Mouse (Mus musculus) limb, embryonic 15.5 days (tissue): ENCODE measurements around the gene Birc5. TPM values are rescaled to one million over a fixed set of nuclear protein-coding genes. Genes with fewer than 3 reads are reported as not detected.
A peak's percentile ranks its signal among the peaks of the same experiment; 100 is the strongest.

Experiments used
- ATAC-seq: fragments of 200-750 bp; cut with Nextera tagmentation; 2 replicates; pipeline ENCODE4 v1.8.0; 2017; ENCODE audit warnings: low read depth, moderate TSS enrichment; ENCODE audit not compliant: insufficient number of reproducible peaks, low FRiP score, low TSS enrichment
- H3K27ac ChIP-seq: fragments of 300-500 bp; sonication (generic); 2 replicates; pipeline ENCODE4 v1.5.1; 2015; ENCODE audit warnings: moderate library complexity, mild to moderate bottlenecking, inconsistent platforms
- H3K27me3 ChIP-seq: fragments of 300-500 bp; sonication (generic); 2 replicates; pipeline ENCODE4 v1.6.1; 2015; ENCODE audit warnings: inconsistent platforms
- H3K36me3 ChIP-seq: fragments of 300-500 bp; sonication (generic); 2 replicates; pipeline ENCODE4 v1.6.1; 2015; ENCODE audit warnings: inconsistent platforms
- H3K4me1 ChIP-seq: fragments of 300-500 bp; sonication (generic); 2 replicates; pipeline ENCODE4 v1.6.1; 2015; ENCODE audit warnings: inconsistent platforms
- H3K4me2 ChIP-seq: fragments of 300-500 bp; sonication (generic); 2 replicates; pipeline ENCODE4 v1.6.1; 2015; ENCODE audit warnings: mild to moderate bottlenecking, inconsistent platforms
- H3K4me3 ChIP-seq: fragments of 300-500 bp; sonication (generic); 2 replicates; pipeline ENCODE4 v1.5.1; 2015; ENCODE audit warnings: mild to moderate bottlenecking, inconsistent platforms
- H3K9ac ChIP-seq: fragments of 300-500 bp; sonication (generic); 2 replicates; pipeline ENCODE4 v1.6.1; 2015; ENCODE audit warnings: inconsistent platforms
- H3K9me3 ChIP-seq: fragments of 300-500 bp; sonication (generic); 2 replicates; pipeline ENCODE4 v1.6.1; 2016; ENCODE audit warnings: inconsistent platforms
- whole genome bisulfite sequencing: fragments of 180-500 bp; shearing (Covaris S2); methylation state at CpG from one replicate; pipeline ENCODE4 v1.1.7; 2015; 5-methylcytosine and 5-hydroxymethylcytosine counted together
- polyA plus RNA-seq: library from polyadenylated mRNA; unstranded; fragments of >200 nt; fragmentation: Nextera tagmentation; extraction: Ambion mirVana; gene quantifications from 2 replicates; pipeline ENCODE4 v1.2.1, GENCODE M21; 2015

Gene Birc5
- polyA plus RNA-seq, 1 experiment from 2014 or later = 254 TPM

- no peak overlapping the region for H3K9ac ChIP-seq
- H3K9me3 ChIP-seq = no peaks in the 10 kb centered on the region
- WGBS = 86% methylated on average over 9 of the region's 9 CpGs
- H3K27ac ChIP-seq = no peak overlapping the region
- H3K4me1 ChIP-seq = peaks cover 45% of the 10 kb centered on the region
- H3K27me3 ChIP-seq = no peaks in the 10 kb centered on the region
- no peak for ATAC-seq
- H3K4me2 ChIP-seq = no peak overlapping the region
- H3K4me3 ChIP-seq = no peak overlapping the region
- H3K36me3 ChIP-seq = no peaks in the 10 kb centered on the region
Measured at GRCm38 (mm10) chr11:117880336-117880976, 31.4 kb downstream of the Birc5 start.

GRCm38 (mm10) chr11:117880977-117881358 lies 31.9 kb downstream of the Birc5 start:
- Histone ChIP-seq H3K27ac (no peak overlapping the region), H3K4me1 (peaks cover 45% of the 10 kb centered on the region), H3K4me2 (no peak overlapping the region), H3K9me3 (no peaks in the 10 kb centered on the region), H3K27me3 (no peaks in the 10 kb centered on the region), H3K36me3 (no peaks in the 10 kb centered on the region), H3K4me3 (no peak overlapping the region), H3K9ac (no peak overlapping the region)
- 77% methylated on average over 6 of the region's 6 CpGs for WGBS
- ATAC-seq = no peak

DNA sequence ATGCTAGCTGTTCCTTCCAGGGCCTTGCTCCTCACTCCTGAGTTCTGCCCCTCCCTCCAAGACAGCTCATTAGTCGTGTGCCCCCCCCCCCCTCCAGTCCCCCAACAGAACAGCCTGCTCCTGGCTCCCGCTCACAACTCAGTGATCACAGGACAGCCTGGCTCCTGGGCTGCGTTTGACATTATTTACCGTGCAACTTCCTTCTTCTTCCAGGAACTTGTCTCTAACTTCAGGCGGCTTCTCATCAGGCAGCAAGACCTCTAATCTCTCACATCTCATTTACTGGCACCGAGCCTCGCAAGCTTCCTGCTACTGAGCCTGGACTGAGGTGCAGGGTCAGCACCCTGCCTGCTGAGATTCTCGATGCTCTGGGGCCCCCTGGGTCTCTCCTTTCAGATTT lies 32.7 kb downstream of the Birc5 start:
- Histone ChIP-seq H3K4me3 (no peak overlapping the region), H3K4me1 (peaks cover 49% of the 10 kb centered on the region), H3K27ac (peak overlapping the region; percentile 61; the same call in 1 of the 2 replicates), H3K36me3 (no peaks in the 10 kb centered on the region), H3K4me2 (no peak overlapping the region), H3K27me3 (no peaks in the 10 kb centered on the region), H3K9me3 (no peaks in the 10 kb centered on the region), H3K9ac (no peak overlapping the region)
- ATAC-seq = no peak
- WGBS = 20% methylated on average over 8 of the region's 8 CpGs

GRCm38 (mm10) chr11:117882208-117882607 lies 33.2 kb downstream of the Birc5 start:
- H3K4me2 ChIP-seq = no peak overlapping the region
- peaks cover 49% of the 10 kb centered on the region for H3K4me1 ChIP-seq
- no peaks in the 10 kb centered on the region for H3K27me3 ChIP-seq
- H3K9me3 ChIP-seq = no peaks in the 10 kb centered on the region
- H3K27ac ChIP-seq = peak overlapping the region; percentile 61; the same call in 1 of the 2 replicates
- WGBS = 57% methylated on average over 1 of the region's 1 CpGs
- no peaks in the 10 kb centered on the region for H3K36me3 ChIP-seq
- H3K4me3 ChIP-seq = no peak overlapping the region
- ATAC-seq = no peak
- no peak overlapping the region for H3K9ac ChIP-seq

DNA sequence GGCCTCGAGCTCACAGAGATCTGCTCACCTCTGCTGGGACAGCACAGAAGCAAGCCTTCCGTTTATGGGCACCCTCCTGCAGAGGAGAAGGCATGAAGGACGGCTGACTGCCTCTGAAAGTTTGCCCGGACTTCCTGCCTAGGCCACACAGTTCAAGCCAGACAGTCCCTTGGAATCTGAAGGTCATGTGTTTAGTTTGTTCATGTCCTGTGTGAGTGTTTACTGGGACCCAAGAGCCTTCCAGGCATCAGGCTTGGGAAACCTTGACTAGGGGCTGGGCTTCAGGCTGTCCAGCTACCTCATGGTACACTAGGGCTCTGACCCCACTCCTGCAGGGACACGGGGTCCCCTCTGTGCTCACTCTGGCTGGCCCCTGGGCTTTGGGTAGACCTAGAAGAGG lies 36.9 kb downstream of the Birc5 start:
- ATAC-seq = no peak
- Histone ChIP-seq H3K27me3 (no peaks in the 10 kb centered on the region; the same call in 1 of the 2 replicates), H3K27ac (no peak overlapping the region), H3K4me1 (peaks cover 65% of the 10 kb centered on the region), H3K4me3 (no peak overlapping the region), H3K9ac (no peak overlapping the region), H3K36me3 (no peaks in the 10 kb centered on the region), H3K9me3 (no peaks in the 10 kb centered on the region), H3K4me2 (no peak overlapping the region)
- 49% methylated on average over 5 of the region's 5 CpGs for WGBS

DNA sequence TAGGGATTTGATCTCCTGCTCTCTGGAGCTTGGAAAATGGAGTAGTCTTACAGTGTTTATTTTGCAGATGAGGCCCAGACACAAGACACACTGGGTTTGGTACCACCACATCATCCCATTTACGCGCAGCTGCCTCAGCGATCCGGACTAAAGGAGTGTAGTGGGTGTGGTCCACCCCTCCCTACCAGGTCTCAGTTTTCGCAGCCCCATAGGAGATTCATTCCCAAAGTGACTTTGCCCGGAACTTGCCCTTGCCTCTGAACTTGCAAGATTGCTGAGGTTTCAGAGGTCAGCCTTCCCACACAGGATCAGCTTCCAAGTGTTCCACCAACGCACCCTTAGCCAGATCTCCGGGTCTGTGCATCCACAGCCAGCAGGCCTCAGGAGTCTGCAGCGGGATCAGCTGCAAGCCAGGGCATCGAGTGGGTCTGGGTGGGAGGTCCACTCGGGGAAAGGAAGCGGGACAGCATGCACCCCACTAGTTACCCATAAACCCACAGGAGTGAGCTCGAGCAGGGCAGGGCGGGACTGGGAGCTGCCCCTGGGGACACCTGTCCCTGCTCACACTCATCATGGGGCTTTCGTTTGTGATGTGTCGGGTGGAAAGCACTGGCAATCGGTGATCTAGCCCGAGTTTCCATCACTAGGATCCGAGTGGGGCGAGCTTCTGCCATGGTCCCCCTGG lies 39.3 kb downstream of the Birc5 start:
- peak overlapping the region; percentile 8 for H3K9ac ChIP-seq
- H3K4me3 ChIP-seq = peak overlapping the region; percentile 30
- ATAC-seq = no peak
- peak overlapping the region; percentile 83 for H3K27ac ChIP-seq
- no peaks in the 10 kb centered on the region for H3K9me3 ChIP-seq
- peaks cover 57% of the 10 kb centered on the region for H3K4me1 ChIP-seq
- no peaks in the 10 kb centered on the region; the same call in 1 of the 2 replicates for H3K27me3 ChIP-seq
- WGBS = 17% methylated on average over 20 of the region's 20 CpGs
- H3K4me2 ChIP-seq = peak overlapping the region; percentile 58
- no peaks in the 10 kb centered on the region for H3K36me3 ChIP-seq

DNA sequence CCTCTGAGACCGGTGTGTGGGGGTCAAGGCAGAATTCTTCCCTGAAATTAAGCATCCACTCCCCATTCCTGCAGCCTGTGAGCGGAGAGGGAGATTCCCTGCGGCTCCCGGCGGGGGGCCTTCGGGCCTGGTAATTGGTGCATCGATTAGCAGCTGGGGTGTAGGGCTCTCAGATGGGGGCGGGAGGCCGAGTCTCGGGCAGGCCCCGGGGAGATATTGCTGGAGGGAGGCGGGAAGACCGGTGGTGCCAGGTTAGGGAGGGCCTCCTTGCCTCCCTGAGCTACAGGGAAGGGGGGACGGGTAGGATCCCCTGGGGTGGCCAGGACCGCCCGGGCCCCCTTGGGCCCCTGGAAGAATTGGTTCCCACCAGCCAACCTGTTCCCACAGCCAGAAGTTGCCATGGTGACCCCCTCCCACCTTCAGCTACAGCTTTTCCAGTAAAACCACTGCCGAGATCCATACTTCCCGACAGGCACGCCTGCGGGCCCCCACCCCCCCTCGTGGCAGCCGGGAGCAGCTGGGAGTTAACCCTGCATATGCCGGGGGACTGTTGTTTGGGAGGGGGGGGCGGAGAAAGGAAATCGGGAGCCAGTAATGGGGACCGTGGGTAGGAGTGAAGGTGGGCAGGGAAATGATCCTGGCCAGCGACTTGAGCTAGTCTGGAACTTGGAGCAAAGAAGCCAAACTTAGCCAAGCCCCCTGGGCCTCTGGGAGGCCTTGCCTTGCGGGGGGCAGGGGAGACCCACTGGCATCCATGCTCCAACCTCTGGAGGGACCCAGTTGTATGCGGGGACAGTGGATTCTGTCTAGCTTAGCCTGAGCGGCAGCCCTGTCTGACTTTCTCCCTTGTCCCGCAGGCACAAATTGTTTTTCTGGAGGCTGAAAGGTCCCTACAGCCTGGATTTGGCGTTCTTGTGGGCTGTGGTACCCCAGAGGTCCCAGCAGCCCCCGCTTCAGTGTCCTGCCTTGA lies 40.1 kb downstream of the Birc5 start:
- no peaks in the 10 kb centered on the region for H3K9me3 ChIP-seq
- peak; percentile 70 for ATAC-seq
- peak overlapping the region; percentile 58 for H3K4me2 ChIP-seq
- 6% methylated on average over 33 of the region's 33 CpGs for WGBS
- H3K36me3 ChIP-seq = no peaks in the 10 kb centered on the region
- no peaks in the 10 kb centered on the region; the same call in 1 of the 2 replicates for H3K27me3 ChIP-seq
- H3K27ac ChIP-seq = peak overlapping the region; percentile 83
- H3K4me1 ChIP-seq = peaks cover 49% of the 10 kb centered on the region
- peak overlapping the region; percentile 30 for H3K4me3 ChIP-seq
- H3K9ac ChIP-seq = peak overlapping the region; percentile 8; the same call in 1 of the 2 replicates

- H3K4me2 ChIP-seq = peak overlapping the region; percentile 58
- H3K9me3 ChIP-seq = no peaks in the 10 kb centered on the region
- peaks cover 46% of the 10 kb centered on the region for H3K4me1 ChIP-seq
- WGBS = 11% methylated on average over 11 of the region's 11 CpGs
- H3K36me3 ChIP-seq = no peaks in the 10 kb centered on the region
- peak overlapping the region; percentile 83 for H3K27ac ChIP-seq
- no peaks in the 10 kb centered on the region; the same call in 1 of the 2 replicates for H3K27me3 ChIP-seq
- ATAC-seq = no peak
- peak overlapping the region; percentile 30 for H3K4me3 ChIP-seq
- H3K9ac ChIP-seq = peak overlapping the region; percentile 8; the same call in 1 of the 2 replicates
Measured at GRCm38 (mm10) chr11:117889887-117890340, 40.9 kb downstream of the Birc5 start.

- no peak overlapping the region for H3K9ac ChIP-seq
- ATAC-seq = no peak
- WGBS = 35% methylated on average over 13 of the region's 13 CpGs
- no peaks in the 10 kb centered on the region for H3K9me3 ChIP-seq
- no peaks in the 10 kb centered on the region; the same call in 1 of the 2 replicates for H3K27me3 ChIP-seq
- H3K27ac ChIP-seq = peak overlapping the region; percentile 83
- H3K4me3 ChIP-seq = 0 out of 2 replicates have a peak overlapping the region, but pooled peaks have one; percentile 8
- no peaks in the 10 kb centered on the region for H3K36me3 ChIP-seq
- H3K4me1 ChIP-seq = peaks cover 46% of the 10 kb centered on the region
- peak overlapping the region; percentile 58 for H3K4me2 ChIP-seq
Measured at GRCm38 (mm10) chr11:117890519-117891282, 41.6 kb downstream of the Birc5 start.

DNA sequence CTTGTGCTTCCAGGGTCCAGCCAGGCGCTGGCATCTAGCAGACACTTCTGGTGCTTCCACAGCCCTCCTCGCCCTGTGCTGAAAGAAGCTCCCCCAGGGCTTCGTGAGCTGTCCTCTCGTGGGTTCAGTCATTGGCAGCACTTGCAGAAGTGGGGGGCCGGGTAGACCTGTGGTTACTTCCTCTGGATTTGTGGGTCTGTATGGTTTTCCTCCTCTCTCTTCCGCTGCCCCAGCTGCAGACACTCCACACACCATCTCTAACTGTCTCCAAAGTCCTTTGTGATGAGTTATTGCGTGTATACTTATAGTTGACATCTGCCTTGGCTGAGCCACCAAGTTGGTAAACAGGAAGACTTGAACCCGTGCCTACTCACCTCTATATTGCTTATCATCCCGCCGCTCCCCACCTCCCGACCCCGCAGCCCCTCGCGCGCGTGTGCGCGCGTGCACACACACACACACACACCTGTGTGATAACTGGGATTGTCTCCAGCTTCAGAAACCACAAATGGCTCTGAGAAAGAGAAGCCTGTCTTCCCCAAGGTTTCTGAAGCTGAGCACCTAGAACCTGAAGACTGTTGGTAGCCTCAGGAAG lies 42.6 kb downstream of the Birc5 start:
- no peaks in the 10 kb centered on the region for H3K36me3 ChIP-seq
- WGBS = 91% methylated on average over 19 of the region's 19 CpGs
- H3K4me2 ChIP-seq = no peak overlapping the region
- H3K9ac ChIP-seq = no peak overlapping the region
- ATAC-seq = no peak
- H3K4me1 ChIP-seq = peaks cover 43% of the 10 kb centered on the region
- no peak overlapping the region for H3K4me3 ChIP-seq
- H3K27me3 ChIP-seq = no peaks in the 10 kb centered on the region; the same call in 1 of the 2 replicates
- no peak overlapping the region for H3K27ac ChIP-seq
- no peaks in the 10 kb centered on the region for H3K9me3 ChIP-seq
